1 mouse cellular context compared by ENCODE assay signal in genomic region chr11:52222891-52223290, GRCm38 (mm10).
TF ChIP-seq lines count a peak whose summit lies in the region.

No protein-coding gene starts in this region.

TF ChIP-seq in MEL, 35 proteins besides CTCF, POLR2A, EP300 and RAD21 (continued from another document):
- 0 out of 2 replicates have a peak, but pooled peaks have one; percentile 53 for TF ChIP-seq MXI1 (IDR thresholded peaks at IDR 0.05; ENCODE audit: low read depth, low read length)
- TF ChIP-seq SIN3A (IDR thresholded peaks at IDR 0.05; ENCODE audit: low read length), result peak; percentile 54; the same call in 1 of the 2 replicates
- peak; percentile 50; the same call in 1 of the 2 replicates for TF ChIP-seq TBP (IDR thresholded peaks at IDR 0.05; ENCODE audit: low read depth, low read length)
- TF ChIP-seq TCF12 (IDR thresholded peaks at IDR 0.05; ENCODE audit: low read depth, low read length), result no peak
- no peak for TF ChIP-seq BHLHE40 (IDR thresholded peaks at IDR 0.05; ENCODE audit: borderline replicate concordance, low read depth, low read length)
- TF ChIP-seq SMC3 (IDR thresholded peaks at IDR 0.05; ENCODE audit: low read depth, low read length), result peak; percentile 59
- no peak for TF ChIP-seq TAL1 (IDR thresholded peaks at IDR 0.05; ENCODE audit: low read length)
- 0 out of 2 replicates have a peak, but pooled peaks have one; percentile 42 for TF ChIP-seq HCFC1 (IDR thresholded peaks at IDR 0.05; ENCODE audit: low read depth, low read length)
- TF ChIP-seq ZC3H11A (IDR thresholded peaks at IDR 0.05; ENCODE audit: low read depth, low read length), result peak; percentile 62; the same call in 1 of the 2 replicates
TF ChIP-seq in MEL: peak in this region for 7.
